Mouse (Mus musculus) forebrain, postnatal 0 days (tissue): ENCODE data around the gene Ndufb3. TPM values are rescaled to one million over a fixed set of nuclear protein-coding genes. Genes with fewer than 3 reads are reported as not detected.
A peak's percentile ranks its signal among the peaks of the same experiment; 100 is the strongest.
"Not testable (repeated sequence)": the region's sequence is repeated elsewhere in the genome, so short reads cannot be mapped to it uniquely, and the experiment has no call there.

ENCODE experiments used
- ATAC-seq: fragments of 200-750 bp; cut with Nextera tagmentation; 2 replicates; pipeline ENCODE4 v1.8.0; 2017; ENCODE audit warnings: mild to moderate bottlenecking, moderate library complexity
- DNase-seq: peaks from one replicate; pipeline ENCODE4 v3.0.0-alpha.2; 2015
- H3K27ac ChIP-seq: fragments of 300-500 bp; sonication (generic); 2 replicates; pipeline ENCODE4 v1.5.1; 2014; ENCODE audit warnings: low read depth, mild to moderate bottlenecking, antibody characterized with exemption, low read length, moderate library complexity, mixed read lengths
- H3K27me3 ChIP-seq: fragments of 300-500 bp; sonication (generic); 2 replicates; pipeline ENCODE4 v1.6.1; 2014; ENCODE audit warnings: mild to moderate bottlenecking, low read length, mixed read lengths; ENCODE audit not compliant: insufficient read depth
- H3K36me3 ChIP-seq: fragments of 300-500 bp; sonication (generic); 2 replicates; pipeline ENCODE4 v1.6.1; 2014; ENCODE audit warnings: mild to moderate bottlenecking, moderate library complexity; ENCODE audit not compliant: insufficient read depth
- H3K4me1 ChIP-seq: fragments of 300-500 bp; sonication (generic); 2 replicates; pipeline ENCODE4 v1.6.1; 2014; ENCODE audit warnings: antibody characterized with exemption; ENCODE audit not compliant: insufficient read depth
- H3K4me2 ChIP-seq: fragments of 300-500 bp; sonication (generic); 2 replicates; pipeline ENCODE4 v1.6.1; 2014; ENCODE audit warnings: low read depth, mild to moderate bottlenecking, moderate library complexity
- H3K4me3 ChIP-seq: fragments of 300-500 bp; sonication (generic); 2 replicates; pipeline ENCODE4 v1.5.1; 2014; ENCODE audit warnings: low read depth, low read length, mixed read lengths
- H3K9ac ChIP-seq: fragments of 300-500 bp; sonication (generic); 2 replicates; pipeline ENCODE4 v1.6.1; 2014; ENCODE audit warnings: mild to moderate bottlenecking
- H3K9me3 ChIP-seq: fragments of 300-500 bp; sonication (generic); 2 replicates; pipeline ENCODE4 v1.6.1; 2016; ENCODE audit warnings: low read length
- CTCF ChIP-seq: sonication (generic); IDR thresholded peaks from 2 replicates; pipeline ENCODE4 v1.5.1; 2016; ENCODE audit warnings: antibody characterized with exemption, control low read depth, low read depth
- WGBS: fragments of 180-500 bp; shearing (Covaris S2); extraction: QIAGEN DNeasy Blood & Tissue Kit; methylation state at CpG from one replicate; pipeline ENCODE4 v1.1.7; 2014; 5-methylcytosine and 5-hydroxymethylcytosine counted together
- polyA plus RNA-seq: library from polyadenylated mRNA; unstranded; fragments of >200 nt; fragmentation: Nextera tagmentation; extraction: Ambion mirVana; gene quantifications from 2 replicates; pipeline ENCODE4 v1.2.1, GENCODE M21; 2015
- total RNA-seq: library from RNA; depleted of rRNA; stranded (reverse); fragments of >200 nt; gene quantifications from 2 replicates; pipeline ENCODE4 v1.2.3, GENCODE M21; 2014; rRNA removed

The Ndufb3 gene
- total and polyA plus RNA-seq, 2 experiments from 2014 or later = 98.4 to 198 TPM

DNA sequence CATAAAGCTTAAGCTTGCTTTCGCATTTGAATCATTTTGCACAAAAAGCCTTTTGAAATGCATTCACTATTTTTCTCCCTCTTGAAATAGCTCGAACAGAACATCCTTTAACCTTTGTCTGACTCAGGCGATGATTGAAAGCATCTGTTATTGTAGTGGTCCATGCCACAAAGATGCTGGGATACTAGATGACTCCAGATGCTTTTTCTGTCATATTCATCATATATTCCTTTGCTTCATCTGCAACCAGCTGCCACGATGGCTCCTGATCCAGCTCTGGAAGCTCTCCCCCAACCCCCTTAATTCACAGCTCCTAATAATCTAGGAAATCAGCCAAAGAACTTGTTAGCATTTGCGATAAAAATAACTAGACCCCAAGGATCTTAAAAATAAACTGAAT lies 30.9 kb downstream of the Ndufb3 start:
- no peak overlapping the region for H3K9ac ChIP-seq
- H3K4me2 ChIP-seq = no peak overlapping the region
- no peak for TF ChIP-seq CTCF
- H3K36me3 ChIP-seq = no peaks in the 10 kb centered on the region
- no peak overlapping the region for H3K4me3 ChIP-seq
- no peaks in the 10 kb centered on the region for H3K9me3 ChIP-seq
- 38% methylated on average over 5 of the region's 5 CpGs for WGBS
- 0 out of 2 replicates have a peak, but pooled peaks cover 2% of the 10 kb centered on the region for H3K4me1 ChIP-seq
- DNase-seq (peak; percentile 45), ATAC-seq (peak; percentile 73)
- H3K27me3 ChIP-seq = no peaks in the 10 kb centered on the region
- no peak overlapping the region for H3K27ac ChIP-seq

DNA sequence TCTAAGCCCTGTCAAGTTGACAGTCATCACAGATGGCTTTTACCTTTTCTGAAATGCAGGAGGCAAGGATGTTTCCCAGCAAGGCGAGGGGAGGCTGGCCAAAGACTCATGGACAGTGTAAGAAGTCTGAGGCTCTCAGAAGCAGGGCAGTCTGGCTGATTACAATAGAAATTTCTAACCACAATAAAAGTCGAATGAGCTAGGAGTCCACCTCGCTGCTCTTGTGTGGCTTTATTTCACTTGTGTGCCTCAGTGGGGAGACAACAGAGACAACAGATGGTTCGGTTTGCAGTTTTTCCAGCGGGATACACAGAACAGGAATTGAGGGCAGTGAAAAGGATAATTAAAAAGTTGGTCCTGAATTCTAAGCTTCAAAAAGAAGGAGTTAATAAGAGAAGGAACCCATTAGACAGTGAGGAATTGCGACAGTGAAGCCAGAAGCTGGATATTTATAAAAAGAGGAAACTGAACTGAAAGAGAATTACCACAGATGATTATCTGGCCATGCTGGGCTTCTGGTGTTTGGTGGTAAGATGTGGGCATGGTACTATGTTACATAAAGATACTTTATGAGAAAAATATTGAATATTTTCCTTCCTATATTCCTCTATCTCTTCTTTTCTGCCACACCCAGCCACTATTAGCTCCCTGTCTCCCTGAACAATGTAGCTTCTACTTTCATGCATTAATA lies 31.9 kb downstream of the Ndufb3 start:
- 0 out of 2 replicates have a peak, but pooled peaks cover 2% of the 10 kb centered on the region for H3K4me1 ChIP-seq
- ATAC-seq = no peak
- WGBS = 68% methylated on average over 6 of the region's 6 CpGs
- no peak overlapping the region for H3K4me2 ChIP-seq
- DNase-seq = no peak
- H3K9me3 ChIP-seq = no peaks in the 10 kb centered on the region
- H3K27ac ChIP-seq = no peak overlapping the region
- no peak overlapping the region for H3K4me3 ChIP-seq
- TF ChIP-seq CTCF = no peak
- H3K27me3 ChIP-seq = no peaks in the 10 kb centered on the region
- no peak overlapping the region for H3K9ac ChIP-seq
- no peaks in the 10 kb centered on the region for H3K36me3 ChIP-seq

DNA sequence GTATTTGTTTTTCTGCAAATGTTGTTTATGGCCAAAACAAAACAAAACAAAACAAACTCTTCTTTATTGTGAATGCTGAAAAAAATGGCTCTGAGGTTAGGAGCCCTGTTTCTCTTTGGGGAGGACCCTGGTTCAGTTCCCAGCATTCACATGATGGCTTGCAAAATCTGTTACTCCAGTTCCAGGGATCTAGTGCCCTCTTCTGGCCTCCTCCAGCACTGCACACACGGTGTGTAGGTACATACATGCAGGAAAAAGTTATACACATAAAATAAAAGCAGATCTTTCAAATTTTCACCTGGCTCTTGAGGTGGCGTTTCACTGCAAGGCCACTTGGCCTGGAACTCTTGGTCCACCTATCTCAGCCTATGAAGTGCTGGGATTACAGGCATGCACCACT lies 32.6 kb downstream of the Ndufb3 start:
- 95% methylated on average over 2 of the region's 2 CpGs for WGBS
- H3K27me3 ChIP-seq = no peaks in the 10 kb centered on the region
- H3K4me1 ChIP-seq = 0 out of 2 replicates have a peak, but pooled peaks cover 2% of the 10 kb centered on the region
- H3K4me3 ChIP-seq = no peak overlapping the region
- ATAC-seq = no peak
- no peak overlapping the region for H3K9ac ChIP-seq
- no peak for DNase-seq
- H3K36me3 ChIP-seq = no peaks in the 10 kb centered on the region
- no peak for TF ChIP-seq CTCF
- no peak overlapping the region for H3K4me2 ChIP-seq
- H3K27ac ChIP-seq = no peak overlapping the region
- H3K9me3 ChIP-seq = no peaks in the 10 kb centered on the region

GRCm38 (mm10) chr1:58621251-58621650 lies 35.1 kb downstream of the Ndufb3 start:
- no peak for TF ChIP-seq CTCF
- ATAC-seq = no peak

DNA sequence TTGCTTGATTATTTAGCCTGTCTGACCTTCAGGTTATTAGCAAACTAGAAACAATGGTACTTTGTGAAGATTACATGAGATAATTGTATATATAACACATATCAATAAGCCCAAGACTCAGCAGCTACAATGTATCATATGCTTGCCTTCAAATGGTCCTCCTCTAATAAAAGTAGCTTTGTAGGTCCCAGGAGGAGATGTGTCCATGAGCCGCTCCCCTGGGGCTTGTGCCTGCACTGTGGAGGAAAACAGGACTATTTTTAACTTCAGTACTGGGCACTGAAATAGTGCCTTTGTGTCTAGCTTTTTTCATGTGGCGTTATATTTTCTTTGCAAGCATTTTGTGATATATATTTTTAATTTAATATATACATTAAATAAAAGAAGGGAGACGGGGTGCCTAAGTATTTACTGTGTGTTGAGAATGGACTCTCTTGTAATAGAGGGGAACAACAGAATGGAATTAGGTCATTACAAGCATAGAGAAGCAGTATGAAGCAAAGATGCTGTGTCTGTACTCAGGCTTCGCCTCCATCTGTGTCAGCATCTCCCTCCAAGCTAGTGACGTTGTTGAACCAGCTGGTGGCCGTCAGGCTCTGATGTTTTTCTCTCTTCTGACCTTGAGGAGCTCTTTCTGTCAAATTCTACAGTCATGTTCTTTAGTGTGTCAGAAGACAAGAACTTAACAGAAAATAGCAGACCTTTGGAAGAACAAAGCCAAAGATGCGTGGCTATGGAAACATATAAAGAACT lies 36.0 kb downstream of the Ndufb3 start:
- Histone ChIP-seq H3K27ac (peak overlapping the region; percentile 52), H3K9ac (no peak overlapping the region), H3K4me2 (no peak overlapping the region), H3K36me3 (no peaks in the 10 kb centered on the region), H3K4me3 (no peak overlapping the region), H3K9me3 (no peaks in the 10 kb centered on the region), H3K4me1 (0 out of 2 replicates have a peak, but pooled peaks cover 2% of the 10 kb centered on the region), H3K27me3 (no peaks in the 10 kb centered on the region)
- 56% methylated on average over 7 of the region's 7 CpGs for WGBS
- ATAC-seq = peak; percentile 89
- TF ChIP-seq CTCF = no peak
- peak; percentile 61 for DNase-seq

More at GRCm38 (mm10) chr1:58621251-58621650, 35.1 kb downstream of the Ndufb3 start:
- H3K9ac ChIP-seq = no peak overlapping the region
- no peaks in the 10 kb centered on the region for H3K27me3 ChIP-seq
- H3K36me3 ChIP-seq = no peaks in the 10 kb centered on the region
- 0 out of 2 replicates have a peak, but pooled peaks cover 2% of the 10 kb centered on the region for H3K4me1 ChIP-seq
- WGBS = 88% methylated on average over 3 of the region's 3 CpGs
- H3K4me3 ChIP-seq = no peak overlapping the region
- no peak for DNase-seq
- no peak overlapping the region for H3K27ac ChIP-seq
- no peaks in the 10 kb centered on the region for H3K9me3 ChIP-seq
- H3K4me2 ChIP-seq = no peak overlapping the region

DNA sequence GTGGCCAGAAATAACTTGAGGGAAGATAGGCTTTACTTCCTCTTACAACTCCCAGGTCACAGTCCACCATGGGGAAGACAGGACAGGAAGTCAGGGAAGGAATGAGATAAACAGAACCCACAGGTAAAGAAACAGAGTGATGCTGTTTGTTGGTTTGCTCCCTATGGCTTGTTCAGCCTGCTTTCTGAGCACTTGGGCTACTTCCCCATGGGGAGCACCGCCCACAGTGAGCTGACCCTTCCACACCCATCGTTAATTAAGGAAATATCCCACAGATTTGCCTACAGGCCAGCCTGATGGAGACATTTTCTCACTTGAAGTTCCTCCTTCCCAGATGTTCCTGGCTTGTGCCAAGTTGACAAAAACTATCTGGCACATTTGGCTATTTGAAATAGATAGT lies 42.7 kb downstream of the Ndufb3 start:
- DNase-seq, H3K4me2 ChIP-seq, H3K27me3 ChIP-seq, H3K9me3 ChIP-seq, ATAC-seq, H3K4me1 ChIP-seq, H3K36me3 ChIP-seq, H3K27ac ChIP-seq, H3K4me3 ChIP-seq, H3K9ac ChIP-seq: not testable (repeated sequence)
- WGBS = 78% methylated on average over 1 of the region's 2 CpGs

Other genes starting within 250 kb of the Ndufb3 start
- 322 and 340 TPM in 2 replicates for gene Bzw1, start 193.5 kb upstream of the Ndufb3 start, total RNA-seq
- gene Bzw1, start 193.5 kb upstream of the Ndufb3 start, polyA plus RNA-seq = 344 and 354 TPM in 2 replicates
- 121 and 143 TPM in 2 replicates for gene Clk1, start 162.3 kb upstream of the Ndufb3 start, total RNA-seq
- 62.6 and 86.0 TPM in 2 replicates for gene Clk1, start 162.3 kb upstream of the Ndufb3 start, polyA plus RNA-seq
- gene Nif3l1, start 141.2 kb upstream of the Ndufb3 start, total RNA-seq = 41.6 and 46.8 TPM in 2 replicates
- 41.5 and 48.5 TPM in 2 replicates for gene Nif3l1, start 141.2 kb upstream of the Ndufb3 start, polyA plus RNA-seq
- 29.0 and 48.5 TPM in 2 replicates for gene Ppil3, start 140.9 kb upstream of the Ndufb3 start, total RNA-seq
- 53.5 and 55.4 TPM in 2 replicates for gene Ppil3, start 140.9 kb upstream of the Ndufb3 start, polyA plus RNA-seq
- gene Orc2, start 81.3 kb upstream of the Ndufb3 start, total RNA-seq = 24.1 and 68.5 TPM in 2 replicates
- 17.0 and 21.6 TPM in 2 replicates for gene Orc2, start 81.3 kb upstream of the Ndufb3 start, polyA plus RNA-seq
- 19.3 and 25.4 TPM in 2 replicates for gene Fam126b, start 61 bp upstream of the Ndufb3 start, total RNA-seq
- gene Fam126b, start 61 bp upstream of the Ndufb3 start, polyA plus RNA-seq = 5.4 and 12.5 TPM in 2 replicates
- 0.15 TPM in 1 of 2 replicates, not detected in the other for gene Als2cr12, start 109.6 kb downstream of the Ndufb3 start, total RNA-seq
- gene Als2cr12, start 109.6 kb downstream of the Ndufb3 start, polyA plus RNA-seq = 0.12 TPM in 1 of 2 replicates, not detected in the other
- gene Cflar, start 125.1 kb downstream of the Ndufb3 start, total RNA-seq = 24.5 and 35.4 TPM in 2 replicates
- 20.2 and 21.2 TPM in 2 replicates for gene Cflar, start 125.1 kb downstream of the Ndufb3 start, polyA plus RNA-seq
- gene Casp8, start 209.0 kb downstream of the Ndufb3 start, total RNA-seq = 4.5 and 5.4 TPM in 2 replicates
- 1.9 and 3.3 TPM in 2 replicates for gene Casp8, start 209.0 kb downstream of the Ndufb3 start, polyA plus RNA-seq